Mouse (Mus musculus) stomach, postnatal 0 days (tissue): ENCODE data around the gene Sla2. TPM values are rescaled to one million over a fixed set of nuclear protein-coding genes. Genes with fewer than 3 reads are reported as not detected.
"Not testable (repeated sequence)": the region's sequence is repeated elsewhere in the genome, so short reads cannot be mapped to it uniquely, and the experiment has no call there.

Source experiments
- ATAC-seq: fragments of 200-750 bp; cut with Nextera tagmentation; 2 replicates; pipeline ENCODE4 v1.8.0; 2017; ENCODE audit not compliant: low FRiP score, low TSS enrichment
- DNase-seq: peaks from one replicate; pipeline ENCODE4 v3.0.0-alpha.2; 2016; ENCODE audit warnings: low spot score
- H3K27ac ChIP-seq: fragments of 300-500 bp; sonication (generic); replicated peaks from 2 replicates; pipeline ENCODE4 v1.5.1; 2014; ENCODE audit warnings: mild to moderate bottlenecking, control low read depth
- H3K27me3 ChIP-seq: fragments of 300-500 bp; sonication (generic); 2 replicates; pipeline ENCODE4 v1.6.1; 2014; ENCODE audit warnings: low read length; ENCODE audit not compliant: control insufficient read depth, insufficient read depth
- H3K36me3 ChIP-seq: fragments of 300-500 bp; sonication (generic); 2 replicates; pipeline ENCODE4 v1.6.1; 2014; ENCODE audit warnings: low read length, mixed read lengths; ENCODE audit not compliant: control insufficient read depth, insufficient read depth
- H3K4me1 ChIP-seq: fragments of 300-500 bp; sonication (generic); replicated peaks from 2 replicates; pipeline ENCODE4 v1.6.1; 2014; ENCODE audit warnings: antibody characterized with exemption; ENCODE audit not compliant: control insufficient read depth, insufficient read depth
- H3K4me2 ChIP-seq: fragments of 300-500 bp; sonication (generic); replicated peaks from 2 replicates; pipeline ENCODE4 v1.6.1; 2014; ENCODE audit warnings: low read depth, mild to moderate bottlenecking, control low read depth, moderate library complexity
- H3K4me3 ChIP-seq: fragments of 300-500 bp; sonication (generic); 2 replicates; pipeline ENCODE4 v1.5.1; 2014; ENCODE audit warnings: low read depth, low read length, control low read depth
- H3K9ac ChIP-seq: fragments of 300-500 bp; sonication (generic); 2 replicates; pipeline ENCODE4 v1.6.1; 2014; ENCODE audit warnings: mild to moderate bottlenecking, low read length, control low read depth, mixed read lengths
- H3K9me3 ChIP-seq: fragments of 300-500 bp; sonication (generic); 2 replicates; pipeline ENCODE4 v1.6.1; 2016; ENCODE audit warnings: low read length; ENCODE audit not compliant: control insufficient read depth
- CTCF ChIP-seq: IDR thresholded peaks from 2 replicates; pipeline ENCODE4 v1.5.1; 2016; ENCODE audit warnings: antibody characterized with exemption, low read depth, mild to moderate bottlenecking, moderate library complexity
- EP300 ChIP-seq: optimal IDR thresholded peaks from 2 replicates; pipeline ENCODE3; 2016; ENCODE audit warnings: antibody characterized with exemption
- WGBS: fragments of 180-500 bp; shearing (Covaris S2); extraction: QIAGEN DNeasy Blood & Tissue Kit; methylation state at CpG from one replicate; pipeline ENCODE4 v1.1.7; 2014; 5-methylcytosine and 5-hydroxymethylcytosine counted together
- polyA plus RNA-seq: library from polyadenylated mRNA; unstranded; fragments of >200 nt; fragmentation: Nextera tagmentation; extraction: Ambion mirVana; gene quantifications from 2 replicates; pipeline ENCODE4 v1.2.1, GENCODE M21; 2015

Gene Sla2
- polyA plus RNA-seq, 1 experiment from 2014 or later, result 0.17 TPM

DNA sequence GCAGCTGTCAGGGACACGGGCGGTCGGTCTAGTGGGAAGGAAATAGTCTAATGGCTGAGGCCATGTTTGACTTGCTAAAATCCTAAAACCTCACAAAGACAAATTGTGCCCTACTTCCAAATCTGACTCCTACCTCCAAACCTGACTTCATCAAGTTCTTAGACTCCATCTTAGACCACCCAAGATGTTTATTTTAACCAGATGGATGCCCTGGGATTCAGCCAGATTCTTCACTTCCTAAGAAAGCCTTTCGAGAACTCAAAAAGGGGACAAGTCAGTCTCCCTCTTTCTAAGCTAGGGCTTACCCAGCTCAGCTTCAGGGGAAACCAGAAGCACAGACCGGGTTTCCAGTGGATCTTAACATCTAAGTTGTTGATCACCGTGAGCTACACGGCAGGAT, 28.3 kb downstream of the Sla2 start:
- ATAC-seq (no peak), DNase-seq (no peak)
- no peak overlapping the region for H3K9ac ChIP-seq
- H3K27me3 ChIP-seq, result no peaks in the 10 kb centered on the region
- no peaks in the 10 kb centered on the region for H3K36me3 ChIP-seq
- H3K4me3 ChIP-seq, result no peak overlapping the region
- H3K9me3 ChIP-seq, result no peaks in the 10 kb centered on the region
- WGBS, result 35% methylated on average over 7 of the region's 7 CpGs
- H3K4me2 ChIP-seq, result no peak overlapping the region
- peak overlapping the region; percentile 56; the same call in 1 of the 2 replicates for H3K27ac ChIP-seq
- H3K4me1 ChIP-seq, result 0 out of 2 replicates have a peak, but pooled peaks cover 3% of the 10 kb centered on the region
- no peak for TF ChIP-seq CTCF
- no peak for TF ChIP-seq EP300

DNA sequence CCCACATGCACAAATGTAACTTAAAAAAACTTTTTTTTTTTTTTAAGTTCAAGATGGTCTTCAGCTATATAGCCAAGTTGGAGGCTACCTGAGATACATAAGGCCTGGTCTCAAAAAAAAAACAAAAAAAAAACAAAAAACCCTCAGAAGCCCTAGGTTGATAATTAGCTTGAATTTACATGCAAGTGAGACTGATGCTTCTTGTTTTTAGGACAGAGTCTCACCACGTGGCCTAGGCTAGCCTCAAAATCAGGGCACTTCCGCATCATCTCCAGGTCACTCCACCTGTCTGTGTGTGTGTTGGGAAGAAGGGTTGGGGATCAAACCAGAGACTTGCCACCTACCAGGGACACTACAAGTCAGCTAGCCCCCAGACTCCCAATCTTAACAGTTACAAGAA, 29.2 kb downstream of the Sla2 start, which contains the start of gene 4930518I15Rik:
TSS of gene 4930518I15Rik (minus strand) at position 112 of the 400 bp plus-strand sequence.
- no peak for ATAC-seq
- peak within 1 kb of the TSS; percentile 56; the same call in 1 of the 2 replicates for H3K27ac ChIP-seq
- H3K36me3 ChIP-seq, result no peaks in the 10 kb centered on the region

DNA sequence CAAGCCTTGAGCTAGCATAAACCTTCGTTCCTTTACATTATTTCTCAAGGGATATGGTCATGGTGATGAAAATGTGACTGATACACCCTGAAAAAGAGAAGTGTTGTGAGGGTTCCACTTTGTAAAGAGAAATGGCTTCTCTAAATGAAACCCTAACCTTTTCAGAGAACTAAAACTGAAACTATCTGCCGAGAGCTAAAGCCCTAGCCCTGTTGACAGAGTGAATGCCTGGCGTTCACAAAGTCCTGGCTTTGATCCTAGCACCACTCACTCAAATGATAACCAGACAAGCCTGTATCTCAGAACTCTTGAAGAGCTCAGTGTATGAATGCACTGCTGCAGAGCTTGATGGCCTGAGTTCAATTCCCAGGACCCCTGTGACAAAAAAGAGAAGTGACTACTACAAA, 29.6 kb downstream of the Sla2 start:
- H3K27ac ChIP-seq, result no peak overlapping the region
- H3K4me2 ChIP-seq, result no peak overlapping the region
- no peaks in the 10 kb centered on the region for H3K27me3 ChIP-seq
- no peak overlapping the region for H3K9ac ChIP-seq
- no peak for DNase-seq
- no peaks in the 10 kb centered on the region for H3K9me3 ChIP-seq
- 0 out of 2 replicates have a peak, but pooled peaks cover 3% of the 10 kb centered on the region for H3K4me1 ChIP-seq
- ATAC-seq, result no peak
- H3K4me3 ChIP-seq, result no peak overlapping the region
- 37% methylated on average over 3 of the region's 3 CpGs for WGBS
- TF ChIP-seq CTCF (no peak), EP300 (no peak)
- H3K36me3 ChIP-seq, result no peaks in the 10 kb centered on the region

More for the DNA sequence above, 29.2 kb downstream of the Sla2 start, which contains the start of gene 4930518I15Rik:
- H3K4me1 ChIP-seq, result 0 out of 2 replicates have a peak, but pooled peaks cover 3% of the 10 kb centered on the region
- no peaks in the 10 kb centered on the region for H3K9me3 ChIP-seq
- H3K27me3 ChIP-seq, result no peaks in the 10 kb centered on the region
- TF ChIP-seq EP300, result no peak
- H3K9ac ChIP-seq, result no peak within 1 kb of the TSS
- WGBS, result 89% methylated on average over 2 of the region's 2 CpGs
- H3K4me2 ChIP-seq, result no peak within 1 kb of the TSS
- H3K4me3 ChIP-seq, result no peak within 1 kb of the TSS
- no peak for DNase-seq

- no peak for TF ChIP-seq CTCF
Observed at GRCm38 (mm10) chr2:156856311-156856710, 30.7 kb downstream of the Sla2 start.

GRCm38 (mm10) chr2:156853999-156854771, 32.8 kb downstream of the Sla2 start:
- not testable (repeated sequence) for H3K27ac ChIP-seq, H3K36me3 ChIP-seq, H3K27me3 ChIP-seq, H3K9ac ChIP-seq, H3K4me3 ChIP-seq, ATAC-seq, H3K4me1 ChIP-seq, H3K4me2 ChIP-seq, H3K9me3 ChIP-seq
- 35% methylated on average over 13 of the region's 13 CpGs for WGBS
- peak; percentile 76 for TF ChIP-seq CTCF
- DNase-seq, result peak; percentile 54

More at GRCm38 (mm10) chr2:156856311-156856710, 30.7 kb downstream of the Sla2 start:
- no peaks in the 10 kb centered on the region for H3K27me3 ChIP-seq
- no peak overlapping the region for H3K27ac ChIP-seq
- no peak overlapping the region for H3K4me3 ChIP-seq
- H3K4me2 ChIP-seq, result no peak overlapping the region
- H3K9me3 ChIP-seq, result no peaks in the 10 kb centered on the region
- DNase-seq, result no peak
- no peak for ATAC-seq
- no peaks in the 10 kb centered on the region; the same call in 1 of the 2 replicates for H3K36me3 ChIP-seq
- no peaks in the 10 kb centered on the region for H3K4me1 ChIP-seq
- WGBS, result 92% methylated on average over 1 of the region's 1 CpGs
- no peak overlapping the region for H3K9ac ChIP-seq

DNA sequence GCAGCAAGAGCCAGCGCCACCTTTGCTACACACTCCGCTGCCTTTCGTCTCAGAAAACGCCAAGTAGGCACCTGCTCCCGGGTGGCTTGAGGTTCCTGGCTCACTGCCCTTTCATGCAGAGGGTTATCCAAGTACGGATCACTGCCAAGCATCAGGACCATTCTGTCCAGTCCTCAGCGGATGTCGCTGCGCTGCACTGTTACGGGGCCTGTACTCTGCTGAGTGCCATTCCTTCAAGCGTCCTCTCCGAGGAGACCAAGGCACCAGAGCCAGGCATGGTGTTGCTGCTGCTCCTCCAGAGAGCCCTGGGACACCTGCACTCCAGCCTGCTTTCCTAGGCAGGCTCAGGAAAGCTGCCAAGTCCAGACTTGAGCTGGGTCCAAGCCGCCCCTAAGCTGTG, 33.4 kb downstream of the Sla2 start:
- WGBS, result 77% methylated on average over 8 of the region's 13 CpGs
- not testable (repeated sequence) for H3K4me1 ChIP-seq, H3K36me3 ChIP-seq, H3K27ac ChIP-seq, H3K9ac ChIP-seq, H3K4me3 ChIP-seq, ATAC-seq, DNase-seq, H3K4me2 ChIP-seq, H3K9me3 ChIP-seq, H3K27me3 ChIP-seq
